Mouse (Mus musculus): Measurements from ENCODE around the gene Ilk. TPM values are rescaled to one million over a fixed set of nuclear protein-coding genes. Genes with fewer than 3 reads are reported as not detected.

Ilk gene
- total RNA-seq, 4 experiments from 2014 or later, result 74.6 to 86.7 (median 79.5) TPM

DNA sequence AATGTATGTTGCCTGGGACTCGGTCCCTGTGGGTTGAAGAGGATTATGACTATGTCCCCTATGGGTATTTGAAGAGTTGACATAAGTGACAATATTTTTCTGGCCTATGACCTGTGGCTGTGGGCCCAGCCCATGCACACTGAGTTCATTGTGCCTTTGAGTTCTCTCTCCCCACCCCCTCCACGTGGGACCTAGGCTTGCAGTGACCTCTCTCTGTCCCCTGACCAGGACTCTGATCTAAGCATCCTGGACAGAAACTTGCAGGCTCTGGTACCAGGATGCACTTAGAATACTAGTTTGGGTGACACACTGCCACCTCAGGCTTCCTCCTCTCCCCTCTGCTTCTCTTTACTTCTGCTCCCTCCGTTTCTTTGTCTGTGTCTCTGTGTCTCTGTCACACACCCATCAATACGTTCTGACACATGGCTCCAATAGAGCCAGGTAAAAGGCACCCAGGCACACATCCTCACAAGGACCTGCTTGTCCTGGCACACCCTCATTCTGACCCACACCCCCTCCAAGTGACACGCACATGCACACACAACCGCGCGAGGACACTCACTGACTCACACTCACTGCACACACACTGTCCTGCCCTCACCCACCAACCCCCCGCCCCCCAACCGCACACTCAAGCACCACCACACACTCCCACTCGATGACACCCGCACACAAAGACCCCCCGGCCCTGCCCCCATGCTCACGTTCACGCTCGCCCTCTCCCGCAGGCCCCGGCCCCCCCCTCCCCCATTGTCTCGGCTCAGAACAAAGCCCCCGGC lies 50.3 kb downstream of the Ilk start:
- no peak for DNase-seq (ENCODE audit: low spot score)

DNA sequence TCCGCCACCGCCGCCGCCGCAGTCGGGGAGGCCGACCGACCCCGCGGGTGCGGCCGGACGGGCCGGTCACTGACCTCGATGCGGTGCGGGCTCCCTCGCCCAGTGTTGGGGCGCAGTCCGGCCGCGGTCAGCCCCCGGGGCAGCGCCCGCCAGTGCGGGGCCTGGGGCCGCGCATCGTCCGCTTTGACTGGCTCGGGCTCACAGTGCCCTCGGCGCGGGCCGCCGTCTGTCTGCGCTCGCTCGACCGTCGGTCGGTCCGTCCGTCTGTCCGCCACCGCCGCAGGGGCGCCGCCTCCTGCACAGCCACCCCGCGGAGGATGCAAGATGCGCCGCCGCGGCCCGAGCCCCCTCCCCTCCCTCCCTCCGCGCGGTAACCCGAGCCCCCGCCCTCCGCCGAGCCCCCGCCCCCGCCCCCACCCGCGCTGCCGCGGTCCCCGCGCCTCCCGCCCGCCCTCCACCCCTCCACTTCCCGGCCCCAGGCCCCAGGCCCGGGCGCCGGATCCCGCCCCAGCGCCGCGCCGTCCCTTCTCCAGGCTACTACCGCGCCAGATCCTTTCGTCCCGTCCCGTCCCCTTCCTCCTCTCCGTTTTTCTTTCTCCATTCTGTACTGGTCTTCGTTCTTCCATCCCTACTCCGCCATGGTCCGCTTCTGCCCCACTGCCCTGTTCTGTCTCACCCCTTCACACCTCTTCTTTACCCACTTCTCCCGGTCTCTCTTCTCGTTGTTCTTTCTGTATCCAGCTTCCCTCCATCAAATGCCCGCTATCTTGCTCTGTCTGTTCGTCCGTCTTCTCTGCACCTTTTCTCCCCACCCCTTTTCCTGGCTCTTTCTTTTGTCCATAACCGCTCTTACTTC lies 51.1 kb downstream of the Ilk start, which contains the start of gene Dchs1:
TSS of gene Dchs1 (minus strand) at position 370 of the 856 bp plus-strand sequence.
- no peak for DNase-seq (ENCODE audit: low spot score)

DNA sequence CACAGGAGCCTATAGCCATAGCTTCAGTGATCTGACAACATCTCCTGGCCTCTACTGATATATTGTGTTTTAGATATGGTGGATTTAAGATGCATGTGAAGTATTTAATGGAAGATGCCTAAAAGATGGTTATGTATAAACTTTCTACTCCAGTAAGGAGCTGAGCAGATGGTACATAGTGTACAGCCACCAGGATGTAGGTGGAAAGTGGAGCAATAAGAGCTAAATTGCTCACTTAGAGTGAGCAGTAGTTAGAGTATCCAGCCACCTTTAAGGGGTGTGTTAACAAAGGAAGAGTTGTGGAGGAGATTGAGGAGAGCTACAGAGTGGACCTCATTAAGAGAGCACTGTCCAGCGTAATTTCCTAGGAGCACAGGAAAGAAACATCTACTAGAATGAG lies 54.8 kb downstream of the Ilk start:
- DNase-seq (ENCODE audit: low spot score), result no peak

Other genes with a start within 250 kb of the Ilk start
- gene Smpd1, start 182.2 kb upstream of the Ilk start, total RNA-seq (2022), result 100 to 1,000 TPM; 168 to 182 (median 178) TPM
- gene Apbb1, start 154.9 kb upstream of the Ilk start, total RNA-seq (2022), result 100 to 1,000 TPM; 118 to 143 (median 136) TPM
- gene Hpx, start 136.5 kb upstream of the Ilk start, total RNA-seq (2022), result under 1 TPM in 1 of 4 experiments, not detected in 3; 0.28 TPM
- 10 to 100 TPM; 21.2 to 26.8 (median 23.5) TPM for gene Trim3, start 103.0 kb upstream of the Ilk start, total RNA-seq (2022)
- 10 to 100 TPM; 75.1 to 86.0 (median 79.7) TPM for gene Timm10b, start 96.5 kb upstream of the Ilk start, total RNA-seq (2022)
- gene Arfip2, start 96.2 kb upstream of the Ilk start, total RNA-seq (2022), result 10 to 100 TPM; 11.5 to 14.1 (median 13.0) TPM
- gene Gm45799, start 96.0 kb upstream of the Ilk start, total RNA-seq (2022), result 1 to 10 TPM; 1.1 to 6.9 (median 1.8) TPM
- gene Dnhd1, start 85.8 kb upstream of the Ilk start, total RNA-seq (2022), result under 1 TPM; 0.20 to 0.73 (median 0.61) TPM
- 10 to 100 TPM in 3 of 4 experiments, 1 to 10 TPM in 1; 8.8 to 10.4 (median 10.2) TPM for gene Rrp8, start 793 bp downstream of the Ilk start, total RNA-seq (2022)
- gene Taf10, start 7.8 kb downstream of the Ilk start, total RNA-seq (2022), result 100 to 1,000 TPM; 102 to 119 (median 112) TPM
- gene Tpp1, start 15.6 kb downstream of the Ilk start, total RNA-seq (2022), result 10 to 100 TPM; 39.0 to 57.8 (median 45.5) TPM
- gene Dchs1, start 51.1 kb downstream of the Ilk start, total RNA-seq (2022), result 1 to 10 TPM; 4.3 to 8.7 (median 7.3) TPM
- 100 to 1,000 TPM; 123 to 132 (median 127) TPM for gene Mrpl17, start 74.5 kb downstream of the Ilk start, total RNA-seq (2022)
- 10 to 100 TPM in 2 of 4 experiments, 1 to 10 TPM in 2; 9.0 to 17.0 (median 12.1) TPM for gene Gm4070, start 217.4 kb downstream of the Ilk start, total RNA-seq (2022)

All from heart, adult 8-10 months (tissue).